Mouse (Mus musculus): ENCODE data around the gene Efna5.

Gene Efna5

DNA sequence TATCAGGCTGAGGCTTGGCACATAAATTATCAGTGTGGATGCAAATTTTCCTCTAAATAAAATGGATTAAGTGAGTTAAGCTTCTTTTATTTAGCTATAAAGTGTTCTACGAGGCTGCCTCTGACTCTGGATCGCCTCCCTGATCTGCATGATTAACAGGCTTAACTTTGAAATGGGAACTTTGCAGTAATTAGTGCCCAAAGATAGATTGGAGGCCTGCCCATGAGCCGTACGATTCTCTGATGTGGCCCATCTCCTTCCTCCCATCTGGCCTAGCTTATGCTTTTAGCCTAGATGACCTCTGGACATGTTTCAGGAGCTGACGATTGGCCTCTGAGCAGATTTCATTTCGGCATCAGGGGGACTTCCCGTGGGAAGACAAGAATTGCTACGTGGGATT lies 273.0 kb downstream of the Efna5 start:
- DNase-seq (ENCODE audit: low read depth, low spot score) = no peak

- no peak for DNase-seq (ENCODE audit: low read depth, low spot score)
Measured at GRCm38 (mm10) chr17:62607304-62607914, 273.7 kb downstream of the Efna5 start.

GRCm38 (mm10) chr17:62606681-62607080 lies 274.4 kb downstream of the Efna5 start:
- DNase-seq (ENCODE audit: low read depth, low spot score) = no peak

DNA sequence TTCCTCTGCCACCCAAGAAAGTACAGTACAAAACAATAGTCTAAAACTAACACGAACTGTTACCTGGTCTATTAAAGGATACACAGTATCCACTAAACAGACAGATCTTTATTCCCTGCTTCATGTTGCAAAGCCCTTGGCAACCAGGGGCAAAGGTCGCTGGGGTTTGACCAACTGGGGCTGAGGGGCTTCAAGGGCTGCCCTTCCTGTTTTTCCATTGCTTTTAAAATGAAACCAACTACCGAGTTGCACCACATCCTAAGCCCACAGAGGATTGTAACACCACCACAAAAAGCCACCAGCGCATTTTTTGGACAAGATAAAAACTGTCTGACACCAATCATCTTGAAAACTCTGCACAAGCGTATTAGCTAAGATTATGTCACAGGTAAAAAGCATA lies 276.8 kb downstream of the Efna5 start:
- no peak for DNase-seq (ENCODE audit: low read depth, low spot score)

- no peak for DNase-seq (ENCODE audit: low read depth, low spot score)
Measured at GRCm38 (mm10) chr17:62603604-62604003, 277.5 kb downstream of the Efna5 start.

GRCm38 (mm10) chr17:62598716-62599490 lies 282.2 kb downstream of the Efna5 start:
- DNase-seq (ENCODE audit: low read depth, low spot score) = no peak

DNA sequence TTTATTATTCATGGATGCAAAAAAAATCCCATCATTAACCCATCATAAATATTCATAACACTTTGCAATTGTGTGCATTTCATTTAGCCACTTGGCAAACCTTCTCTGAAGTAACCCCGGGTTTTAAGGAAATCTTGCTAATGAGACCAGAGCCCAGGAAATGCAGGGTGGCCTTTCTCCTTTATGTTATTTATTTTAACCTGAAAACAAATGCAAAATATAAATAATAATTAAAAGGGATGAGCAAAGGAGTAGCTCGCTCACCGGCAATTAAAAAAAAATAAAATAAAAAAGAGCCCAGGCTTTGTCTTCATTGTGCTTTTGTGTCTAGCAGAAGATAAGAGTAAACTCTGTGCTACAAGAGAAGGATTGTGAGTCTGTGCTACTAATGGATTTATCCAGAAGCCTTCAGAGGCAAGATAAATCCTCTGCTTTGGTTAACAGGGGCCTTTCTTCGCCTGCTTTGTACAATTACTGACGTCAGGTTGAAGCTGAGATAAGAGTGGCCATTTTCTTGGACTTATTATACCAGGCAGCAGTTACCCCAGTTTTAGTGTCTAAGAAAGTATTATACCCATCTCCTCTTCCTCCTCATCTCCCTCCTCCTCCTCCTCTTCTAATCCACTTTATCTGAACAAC lies 288.6 kb downstream of the Efna5 start:
- no peak for DNase-seq (ENCODE audit: low read depth, low spot score)

GRCm38 (mm10) chr17:62591581-62592435 lies 289.3 kb downstream of the Efna5 start:
- no peak for DNase-seq (ENCODE audit: low read depth, low spot score)

DNA sequence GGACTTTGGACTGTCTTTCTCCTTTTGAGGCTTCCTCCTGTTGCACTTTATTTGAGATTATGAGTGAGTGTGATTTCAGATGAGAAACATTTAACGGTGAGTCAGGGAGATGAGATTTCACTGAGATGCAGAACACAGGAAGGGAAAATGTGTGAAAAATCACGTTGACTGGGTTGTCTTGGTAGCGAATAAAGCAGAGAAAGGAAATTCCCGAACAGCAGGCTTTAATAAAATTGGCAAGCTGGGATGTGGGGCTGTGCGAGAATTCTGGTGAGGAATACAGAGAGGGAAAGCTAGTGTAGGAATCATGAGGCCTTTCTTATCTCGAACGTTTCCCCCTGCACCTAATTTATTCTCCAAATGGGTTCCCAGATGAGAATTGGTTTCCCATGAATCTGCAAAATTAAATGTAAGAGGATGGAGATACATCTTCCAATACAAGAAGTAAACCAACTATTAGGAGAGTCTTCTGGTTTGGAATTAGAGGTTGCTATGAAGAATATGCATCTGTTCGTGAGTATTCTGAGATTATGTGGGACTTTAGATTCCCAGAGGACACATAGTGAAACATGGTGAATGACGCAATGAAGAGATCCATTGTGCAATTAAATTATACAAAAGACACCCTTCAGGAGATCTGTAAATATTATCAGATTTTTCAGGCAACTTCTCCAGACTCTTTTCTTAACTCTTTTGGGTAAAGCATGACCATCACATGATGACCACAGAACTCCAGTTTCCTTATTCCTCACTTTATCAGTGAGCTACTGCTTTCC lies 290.2 kb downstream of the Efna5 start:
- DNase-seq (ENCODE audit: low read depth, low spot score) = no peak

- DNase-seq (ENCODE audit: low read depth, low spot score) = no peak
Measured at GRCm38 (mm10) chr17:62580127-62580526, 301.0 kb downstream of the Efna5 start.

DNA sequence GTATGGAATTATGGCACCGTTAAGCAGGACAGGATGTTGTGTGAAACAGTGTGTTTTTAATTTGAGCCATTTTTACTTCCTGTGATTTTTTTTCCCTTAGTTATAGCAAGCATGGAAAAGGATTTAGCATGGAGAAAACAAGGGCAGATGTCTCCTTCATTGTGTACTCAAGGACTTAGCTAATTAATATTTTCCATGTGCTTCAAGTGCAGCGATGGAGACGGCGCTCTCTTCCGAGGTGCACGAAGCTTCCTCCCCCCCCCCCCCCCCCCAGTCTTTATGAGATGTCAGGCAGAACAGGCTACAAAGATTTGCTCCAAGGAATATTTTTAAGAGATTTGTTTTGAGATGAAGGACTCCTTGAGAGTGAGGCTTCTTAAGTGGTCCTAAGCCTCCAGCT lies 301.5 kb downstream of the Efna5 start:
- no peak for DNase-seq (ENCODE audit: low read depth, low spot score)

DNA sequence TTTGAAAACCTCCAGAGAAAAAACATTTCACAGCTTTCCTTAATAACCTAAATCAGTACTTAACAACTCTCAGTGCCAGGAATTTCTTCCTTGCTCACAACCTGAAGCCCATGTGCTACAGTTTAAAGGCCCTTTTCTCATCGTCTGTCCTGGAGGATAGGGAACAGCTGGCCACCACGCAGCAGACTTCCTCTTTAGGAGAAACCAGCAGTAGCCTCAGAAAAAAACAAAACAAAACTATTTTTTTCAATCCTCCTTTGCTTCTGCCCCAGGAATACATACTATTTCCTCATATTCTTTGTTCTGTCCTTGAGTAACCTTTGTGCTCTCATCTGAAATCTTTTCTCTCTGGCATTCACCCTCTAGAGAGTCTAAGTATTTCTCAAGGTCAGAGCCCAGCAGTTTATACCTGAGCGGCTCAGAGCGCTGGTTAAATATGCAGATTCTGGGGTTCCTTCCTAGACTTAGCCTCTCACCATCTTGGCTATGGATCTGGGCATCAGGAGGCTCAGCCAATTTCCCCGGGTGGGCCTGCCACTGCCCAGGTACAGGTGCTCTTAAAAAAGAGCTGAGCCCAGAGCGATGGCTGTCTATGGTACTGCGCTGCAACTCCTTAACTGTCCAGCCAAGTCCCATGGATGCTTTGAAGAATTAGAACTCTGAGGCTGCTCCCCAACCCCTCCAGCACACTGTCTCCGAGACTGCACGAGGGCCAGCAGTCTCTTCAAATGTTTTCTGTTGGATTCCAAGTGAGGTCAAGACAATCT lies 306.4 kb downstream of the Efna5 start:
- no peak for DNase-seq (ENCODE audit: low read depth, low spot score)

DNA sequence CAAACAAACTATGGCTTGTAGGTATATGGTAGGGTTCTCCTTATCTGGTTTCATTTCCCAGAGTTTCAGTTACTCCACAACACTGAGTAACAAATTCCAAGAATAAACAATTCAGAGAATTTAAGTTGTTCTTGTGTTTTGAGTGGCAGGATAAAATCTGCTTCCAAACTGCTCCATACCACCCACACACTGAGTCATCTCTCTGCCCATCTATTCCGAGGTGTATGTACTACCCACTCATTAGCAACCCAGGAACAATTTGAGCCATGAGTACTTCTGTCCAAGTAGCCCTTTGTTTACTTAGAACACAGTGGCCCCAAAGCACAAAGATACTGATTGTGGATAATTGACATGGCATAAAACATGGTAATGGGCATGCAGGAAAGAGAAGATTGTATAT lies 311.0 kb downstream of the Efna5 start:
- no peak for DNase-seq (ENCODE audit: low read depth, low spot score)

- DNase-seq (ENCODE audit: low read depth, low spot score) = no peak
Measured at GRCm38 (mm10) chr17:62568019-62568418, 313.1 kb downstream of the Efna5 start.

DNA sequence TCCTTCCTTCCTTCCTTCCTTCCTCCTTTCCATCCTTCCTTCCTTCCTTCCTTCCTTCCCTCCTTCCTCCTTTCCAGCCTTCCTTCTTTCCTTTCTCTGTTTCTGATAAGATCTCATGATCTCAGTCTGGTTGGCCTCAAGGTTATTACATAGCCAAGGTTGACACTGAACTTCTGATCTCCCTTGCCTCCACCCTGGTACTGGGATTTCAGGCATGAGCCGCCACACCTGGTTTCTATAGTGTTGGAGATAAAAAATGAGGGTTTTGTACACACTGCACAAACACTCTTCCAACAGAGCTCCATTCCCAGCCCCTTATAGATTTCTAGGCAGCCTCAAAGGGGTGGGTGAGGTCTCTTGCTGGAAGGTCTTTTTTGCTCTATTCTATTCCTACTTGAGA lies 315.5 kb downstream of the Efna5 start:
- DNase-seq (ENCODE audit: low read depth, low spot score) = no peak

DNA sequence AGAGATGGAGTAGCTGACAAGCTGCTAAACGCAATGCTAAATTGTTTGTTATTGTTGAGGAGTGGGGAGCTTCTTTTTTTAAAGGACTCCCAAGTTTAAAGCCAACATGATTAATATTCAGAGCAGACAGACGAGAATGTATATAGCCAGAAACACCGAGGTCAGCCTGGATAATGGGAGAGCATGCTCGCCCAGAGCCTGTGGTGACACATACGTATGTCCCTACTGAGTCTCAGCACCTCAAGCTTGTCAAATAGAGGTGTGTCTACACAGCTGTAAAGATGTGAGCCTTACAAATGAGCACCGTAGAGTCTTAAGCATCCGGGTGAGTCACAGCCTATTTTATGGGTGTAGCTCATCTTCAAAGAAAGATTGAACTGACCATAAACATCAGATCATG lies 318.7 kb downstream of the Efna5 start:
- DNase-seq (ENCODE audit: low read depth, low spot score) = no peak

GRCm38 (mm10) chr17:62557215-62557614 lies 323.9 kb downstream of the Efna5 start:
- DNase-seq (ENCODE audit: low read depth, low spot score) = no peak

Measured in CD4-positive, CD25-positive, alpha-beta regulatory T cell, adult 2 months (primary cell).